Mouse (Mus musculus): ENCODE data around the gene Pafah1b1.

Pafah1b1 gene

DNA sequence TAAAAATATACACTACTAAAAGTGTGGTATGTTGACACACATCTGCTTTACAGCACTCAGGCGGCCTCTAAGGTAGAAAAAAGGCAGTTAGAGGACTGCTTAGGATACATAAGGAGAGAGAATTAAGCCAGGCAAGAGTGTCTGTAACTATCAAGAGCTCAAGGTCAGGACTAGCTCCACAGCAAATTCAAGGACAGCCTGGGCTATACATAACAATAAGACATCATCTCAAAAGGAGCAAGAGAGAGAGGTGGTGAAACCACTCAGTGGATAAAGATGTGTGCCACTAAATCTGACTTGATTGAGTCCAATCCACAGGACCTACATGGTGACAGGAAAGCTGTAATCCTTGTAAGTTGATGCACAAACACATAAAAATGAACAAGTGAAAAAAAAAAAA is 3.8 kb downstream of the Pafah1b1 start:
- DNase-seq, result no peak

- DNase-seq, result peak; percentile 25 to 59
Observed at GRCm38 (mm10) chr11:74715971-74716525, 8.4 kb downstream of the Pafah1b1 start.

DNA sequence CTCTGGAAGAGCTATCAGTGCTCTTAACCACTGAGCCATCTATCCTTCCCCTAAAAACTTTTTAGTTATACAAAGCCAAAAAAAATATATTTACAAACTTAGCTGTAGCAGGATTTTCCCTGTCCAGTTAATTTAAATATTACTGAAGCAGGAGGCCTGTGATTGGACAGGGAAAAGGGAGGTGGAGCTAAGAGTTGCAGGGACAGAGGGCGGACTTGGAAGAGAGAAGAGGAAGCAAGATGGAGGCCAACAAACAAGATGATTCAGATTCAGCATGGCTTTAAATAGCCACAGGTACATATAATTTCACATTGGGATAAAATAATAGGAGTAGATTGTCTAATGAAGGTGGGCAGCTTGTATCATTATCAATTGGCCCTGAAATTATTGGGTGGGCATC is 13.8 kb downstream of the Pafah1b1 start:
- no peak for DNase-seq

- no peak for DNase-seq
Observed at GRCm38 (mm10) chr11:74708781-74709180, 15.7 kb downstream of the Pafah1b1 start.

DNA sequence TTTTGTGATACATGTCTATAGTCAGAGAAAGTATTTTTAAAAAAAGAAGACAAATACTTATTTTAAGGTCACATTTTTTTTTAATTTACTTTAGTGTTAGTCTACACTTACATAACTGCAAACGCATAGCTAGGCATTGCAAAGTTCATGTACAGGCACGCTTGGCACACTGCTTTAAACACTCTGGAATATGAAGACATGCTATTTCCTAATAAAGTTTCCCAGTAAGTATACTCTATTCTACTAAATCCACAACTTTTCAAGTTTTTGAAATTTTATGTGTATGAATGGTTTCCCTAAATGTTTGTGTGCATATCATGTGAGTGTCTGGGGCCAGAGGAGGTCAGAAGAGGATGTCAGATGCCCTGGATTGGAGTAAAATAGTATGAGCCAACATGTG is 20.4 kb downstream of the Pafah1b1 start:
- no peak for DNase-seq

DNA sequence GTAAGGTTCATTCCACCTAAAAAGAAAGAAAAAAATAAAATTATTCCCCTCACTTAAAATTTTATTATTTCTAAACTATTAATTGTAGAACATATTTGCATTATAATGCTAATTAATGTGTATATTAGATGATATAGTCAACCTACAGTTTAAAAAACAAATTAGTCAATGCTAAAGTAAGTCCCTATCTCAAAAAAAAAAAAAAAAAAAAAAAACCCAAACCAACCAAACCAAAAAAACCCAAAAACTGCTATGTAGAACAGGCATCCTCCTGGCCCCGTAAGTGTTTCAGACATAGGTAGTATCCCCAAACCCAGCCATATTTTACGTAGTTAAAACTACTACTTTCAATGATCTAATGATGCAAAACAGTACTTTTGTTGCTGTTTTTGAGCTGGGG is 25.0 kb downstream of the Pafah1b1 start:
- no peak for DNase-seq

- DNase-seq, result no peak
Observed at GRCm38 (mm10) chr11:74692151-74692550, 32.3 kb downstream of the Pafah1b1 start.

- DNase-seq, result no peak
Observed at GRCm38 (mm10) chr11:74675156-74675555, 49.3 kb downstream of the Pafah1b1 start.

- no peak for DNase-seq
Observed at GRCm38 (mm10) chr11:74674713-74675112, 49.8 kb downstream of the Pafah1b1 start.

GRCm38 (mm10) chr11:74673561-74673960 is 50.9 kb downstream of the Pafah1b1 start:
- DNase-seq, result no peak

GRCm38 (mm10) chr11:74672901-74673513 is 51.5 kb downstream of the Pafah1b1 start:
- peak in 1 of 2 experiments; percentile 26 for DNase-seq

DNA sequence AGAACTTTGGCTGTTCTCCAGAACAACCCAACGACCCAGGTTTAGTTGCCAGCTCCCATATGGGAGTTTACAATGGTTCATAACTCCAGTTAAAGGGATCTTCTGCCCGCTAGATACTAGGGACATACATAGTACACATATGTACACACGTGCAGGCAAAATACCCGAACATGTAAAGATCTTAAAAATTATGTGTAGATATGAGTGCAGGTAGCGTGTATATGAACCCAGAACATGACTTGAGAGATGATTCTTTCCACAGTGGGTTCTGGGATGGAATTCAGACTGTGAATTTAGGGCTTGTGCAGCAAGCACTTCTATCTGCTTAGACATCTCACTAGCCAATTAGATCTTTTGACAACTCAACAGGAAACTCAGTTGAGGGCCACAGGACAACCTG is 52.6 kb downstream of the Pafah1b1 start:
- no peak for DNase-seq

DNA sequence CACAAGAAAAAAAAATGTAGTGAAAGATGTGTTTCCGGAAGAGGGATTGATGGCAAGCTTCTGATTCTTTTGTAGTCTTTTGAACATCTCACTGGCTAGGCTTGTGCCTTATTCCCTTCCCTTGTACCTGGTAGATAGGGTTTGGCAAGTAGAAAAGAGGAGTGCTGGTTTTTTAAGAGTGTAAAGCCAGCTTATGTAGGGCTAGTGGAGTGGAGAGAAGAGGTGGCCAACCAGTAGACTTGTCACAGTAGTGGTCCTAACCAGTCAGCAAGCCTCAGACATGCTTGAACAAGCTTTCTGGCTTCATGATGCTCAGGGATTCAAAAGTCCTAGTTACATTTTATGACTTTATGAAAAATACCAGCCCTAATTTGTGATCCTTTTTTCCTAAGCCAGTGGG is 53.5 kb downstream of the Pafah1b1 start:
- DNase-seq, result no peak

GRCm38 (mm10) chr11:74670151-74670550 is 54.3 kb downstream of the Pafah1b1 start:
- DNase-seq, result no peak

DNA sequence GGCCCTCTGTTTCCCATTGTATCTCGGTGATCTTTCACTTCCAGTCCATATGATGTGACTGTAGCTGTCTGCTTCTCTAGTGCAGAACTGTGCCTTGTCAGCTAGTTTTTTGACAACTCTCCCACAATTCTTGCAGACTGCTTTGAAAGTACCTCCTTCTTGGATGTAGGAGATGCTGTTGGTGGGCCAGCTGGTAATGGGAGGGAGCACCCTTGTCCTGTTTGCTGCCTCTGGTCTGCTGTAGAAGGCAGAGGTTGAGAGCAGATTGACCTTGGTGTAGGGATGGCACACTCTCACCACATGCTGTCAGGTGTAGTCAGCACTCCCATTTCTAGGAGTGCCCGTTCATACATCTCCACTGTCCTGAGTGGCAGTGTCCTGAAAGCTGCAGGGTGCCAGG is 55.5 kb downstream of the Pafah1b1 start:
- no peak for DNase-seq

DNA sequence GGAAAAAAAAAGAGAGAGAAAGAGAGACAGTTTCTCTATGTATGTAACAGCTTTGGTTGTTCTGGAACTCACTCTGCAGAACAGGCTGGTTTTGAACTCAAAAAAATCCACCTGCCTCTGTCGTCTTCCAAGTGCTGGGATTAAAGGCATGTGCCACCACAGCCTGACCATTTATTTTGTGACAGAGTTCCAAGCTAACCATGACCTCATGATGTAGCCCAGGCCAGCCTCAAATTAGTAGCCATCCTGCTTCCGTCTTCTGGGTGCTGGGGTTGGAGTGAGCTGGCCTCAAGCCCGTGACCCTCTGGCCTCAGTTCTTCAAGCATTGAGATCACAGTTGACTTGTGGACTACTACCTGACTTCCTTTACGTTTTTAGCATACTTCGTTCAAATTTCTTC is 56.0 kb downstream of the Pafah1b1 start:
- no peak for DNase-seq

GRCm38 (mm10) chr11:74667582-74668010 is 56.9 kb downstream of the Pafah1b1 start:
- no peak for DNase-seq

- no peak for DNase-seq
Observed at GRCm38 (mm10) chr11:74666776-74667581, 57.5 kb downstream of the Pafah1b1 start.

DNA sequence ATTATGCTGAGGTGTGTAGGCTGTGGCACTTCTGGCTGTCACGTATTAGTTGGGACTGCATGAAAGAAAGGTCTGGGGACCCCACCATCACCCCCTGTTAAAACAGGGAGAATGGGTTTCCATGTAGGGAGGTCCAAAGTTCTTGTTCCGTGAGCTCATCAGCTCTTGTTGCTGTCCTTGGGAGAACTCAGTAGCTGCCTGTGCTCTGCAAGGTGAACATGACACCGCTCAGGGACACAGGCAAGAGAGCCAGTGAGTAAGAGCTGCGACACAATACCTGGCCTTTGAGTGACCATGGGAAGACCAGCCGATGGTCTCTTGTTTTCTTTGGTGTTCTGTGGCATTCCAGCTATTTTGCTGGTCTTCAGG is 58.2 kb downstream of the Pafah1b1 start:
- DNase-seq, result no peak

DNA sequence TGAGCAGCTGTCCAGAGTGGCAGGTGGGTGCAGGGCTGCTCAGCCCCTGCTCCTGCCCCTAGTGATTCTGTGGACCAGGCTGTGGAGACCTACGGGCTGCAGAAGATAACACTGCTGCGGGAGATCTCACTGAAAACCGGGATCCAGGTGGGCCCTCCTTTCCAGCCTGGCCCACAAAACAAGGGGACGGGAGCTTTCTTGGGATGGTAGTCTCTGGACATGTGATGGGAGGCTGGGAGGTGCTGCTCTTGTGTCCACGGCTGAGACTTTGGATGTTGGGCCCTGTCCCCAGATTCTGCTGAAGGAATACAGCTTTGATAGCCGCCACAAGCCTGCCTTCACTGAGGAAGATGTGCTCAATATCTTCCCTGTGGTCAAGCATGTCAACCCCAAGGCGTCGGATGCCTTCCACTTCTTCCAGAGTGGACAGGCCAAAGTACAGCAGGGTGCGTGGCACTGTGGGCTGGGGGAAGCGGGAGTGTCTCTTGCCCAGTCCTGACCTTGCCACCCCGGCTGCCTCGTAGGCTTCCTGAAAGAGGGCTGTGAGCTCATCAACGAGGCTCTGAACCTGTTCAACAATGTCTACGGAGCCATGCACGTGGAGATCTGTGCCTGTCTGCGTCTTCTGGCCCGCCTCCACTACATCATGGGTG is 58.7 kb downstream of the Pafah1b1 start:
- DNase-seq, result no peak

DNA sequence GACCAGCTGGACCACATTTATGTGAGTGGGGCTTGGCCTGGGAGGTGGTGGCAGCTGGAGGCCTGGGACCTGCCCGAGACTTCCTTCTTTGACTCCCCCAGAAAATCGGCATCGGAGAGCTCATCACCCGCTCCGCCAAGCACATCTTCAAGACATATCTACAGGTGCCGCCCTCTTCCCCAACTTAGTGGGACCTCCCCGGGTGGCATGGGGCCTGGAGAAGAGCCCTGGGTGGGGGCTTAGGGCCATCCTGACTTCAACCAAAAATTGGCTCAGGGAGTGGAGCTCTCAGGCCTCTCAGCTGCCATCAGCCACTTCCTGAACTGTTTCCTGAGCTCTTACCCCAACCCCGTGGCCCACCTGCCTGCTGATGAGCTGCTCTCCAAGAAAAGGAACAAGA is 59.6 kb downstream of the Pafah1b1 start:
- DNase-seq, result no peak

- DNase-seq, result no peak
Observed at GRCm38 (mm10) chr11:74664279-74664678, 60.2 kb downstream of the Pafah1b1 start.

DNA sequence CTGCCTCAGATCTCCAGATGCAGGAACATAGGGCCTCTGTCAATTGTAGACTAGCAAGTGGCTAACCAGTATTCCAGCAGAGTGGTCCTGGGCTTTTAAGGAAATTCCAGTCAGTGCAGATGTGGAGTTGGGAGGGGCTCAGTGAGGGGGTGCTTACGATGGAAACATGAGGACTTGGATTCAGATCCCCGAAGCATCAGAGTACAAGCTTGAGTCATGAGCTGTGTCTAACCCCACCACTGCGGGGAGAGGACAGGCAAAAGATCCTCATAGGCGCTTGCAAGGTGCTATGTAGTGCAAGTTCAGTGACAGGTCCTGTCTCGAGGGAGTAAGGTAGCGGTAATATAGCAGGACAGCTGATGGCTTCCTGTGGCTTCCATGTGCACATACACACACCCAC is 62.2 kb downstream of the Pafah1b1 start:
- DNase-seq, result no peak

DNA sequence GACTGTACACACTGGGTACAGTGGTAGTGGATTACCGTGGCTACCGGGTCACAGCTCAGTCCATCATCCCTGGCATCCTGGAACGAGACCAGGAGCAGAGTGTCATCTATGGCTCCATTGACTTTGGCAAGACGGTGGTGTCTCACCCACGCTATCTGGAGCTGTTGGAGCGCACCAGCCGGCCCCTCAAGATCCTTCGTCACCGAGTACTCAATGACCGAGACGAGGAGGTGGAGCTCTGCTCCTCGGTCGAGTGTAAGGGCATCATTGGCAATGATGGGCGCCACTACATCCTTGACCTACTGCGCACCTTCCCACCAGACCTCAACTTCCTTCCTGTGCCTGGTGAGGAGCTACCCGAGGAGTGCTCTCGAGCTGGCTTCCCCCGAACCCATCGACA is 62.8 kb downstream of the Pafah1b1 start:
- DNase-seq, result no peak
